Mouse (Mus musculus) WW6 (cell line): Measurements from ENCODE around the gene Phf3.
"Not testable (repeated sequence)": the region's sequence is repeated elsewhere in the genome, so short reads cannot be mapped to it uniquely, and the experiment has no call there.

Source experiments
- DNase-seq: peaks from one replicate; pipeline ENCODE4 v3.0.0-alpha.2; 2013; ENCODE audit warnings: low read depth, low spot score

Phf3 gene

DNA sequence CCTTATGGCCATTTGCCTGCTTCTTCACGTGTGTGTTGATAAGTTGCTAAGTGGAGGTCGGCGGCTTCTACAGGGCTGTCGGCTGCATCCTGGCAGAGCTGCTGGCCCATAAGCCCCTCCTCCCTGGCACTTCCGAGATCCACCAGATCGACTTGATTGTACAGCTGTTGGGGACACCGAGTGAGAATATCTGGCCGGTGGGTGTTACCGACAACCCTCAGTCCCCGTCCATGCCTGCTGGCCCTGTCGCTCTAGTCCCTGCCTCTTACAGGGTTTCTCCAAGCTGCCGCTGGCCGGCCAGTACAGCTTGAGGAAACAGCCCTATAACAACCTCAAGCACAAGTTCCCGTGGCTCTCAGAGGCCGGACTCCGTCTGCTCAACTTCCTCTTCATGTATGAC, 103.1 kb downstream of the Phf3 start:
- not testable (repeated sequence) for DNase-seq

DNA sequence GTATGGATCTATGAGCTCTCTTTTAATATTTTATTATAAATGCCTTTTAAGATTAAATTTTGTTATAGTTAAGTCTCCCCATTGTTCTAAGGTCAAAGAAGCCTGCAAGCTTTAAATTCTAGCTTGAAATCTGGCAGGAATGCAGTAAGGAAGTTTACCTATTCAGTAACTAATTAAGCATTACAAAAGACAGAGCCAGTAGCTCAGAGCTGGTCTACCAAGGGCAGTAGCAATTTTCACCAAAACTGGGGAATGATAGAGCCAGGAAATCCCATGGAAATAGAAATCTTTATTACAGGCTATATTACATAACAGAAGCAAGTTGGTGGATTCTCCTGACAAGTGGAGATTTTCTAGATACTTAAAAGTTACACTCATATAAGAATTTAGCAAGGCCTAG, 116.9 kb downstream of the Phf3 start:
- no peak for DNase-seq

GRCm38 (mm10) chr1:30755453-30756224, 118.1 kb downstream of the Phf3 start:
- DNase-seq, result no peak
